Mouse (Mus musculus) olfactory bulb, adult 2 months (tissue): ENCODE data around the gene Lcn2.

ENCODE experiments used
- CTCF ChIP-seq: fragments of 200-500 bp; IDR thresholded peaks from 2 replicates; pipeline ENCODE4 v1.5.1; 2012; ENCODE audit warnings: low read depth, mild to moderate bottlenecking, low read length, moderate library complexity; ENCODE audit not compliant: insufficient read depth
- POLR2A ChIP-seq: fragments of 200-500 bp; IDR thresholded peaks from 2 replicates; pipeline ENCODE4 v1.6.1; 2012; ENCODE audit warnings: mild to moderate bottlenecking, low read depth, low read length, moderate library complexity; ENCODE audit not compliant: insufficient read depth

- TF ChIP-seq CTCF = no peak
- no peak for TF ChIP-seq POLR2A
Observed at GRCm38 (mm10) chr2:32374191-32374590, 13.9 kb downstream of the Lcn2 start.
